Comparison of ENCODE assay signal across 23 mouse cellular contexts in genomic region chr5:50026148-50026547, GRCm38 (mm10). TPM values are rescaled to one million over a fixed set of nuclear protein-coding genes. Genes with fewer than 3 reads are reported as not detected.
A peak's percentile ranks its signal among the peaks of the same experiment; 100 is the strongest.
DNase-seq lines count a peak whose midpoint lies in the region; ATAC-seq lines count a peak whose summit lies in the region.
"Had no signal": no experiment of that assay in that cellular context is flagged by ENCODE, and none has a peak within 500 bp of the region (broad histone marks: within the 10 kb centered on the region; RNA-seq: fewer than 3 reads in every experiment).

No protein-coding gene starts in this region.

- no peak overlapping the region for H3K4me2 ChIP-seq in liver, embryonic 11.5 days
- no peak overlapping the region for H3K4me2 ChIP-seq in liver, embryonic 12.5 days
- no peak overlapping the region for H3K4me2 ChIP-seq in intestine, embryonic 16.5 days (ENCODE audit: low read depth, low read length)
- H3K4me2 ChIP-seq: forebrain, embryonic 13.5 days; heart, embryonic 13.5 days; hindbrain, embryonic 12.5 days had no signal

- no peak overlapping the region for H3K27ac ChIP-seq in liver, embryonic 11.5 days (ENCODE audit: low read depth, low read length)
- no peak overlapping the region for H3K27ac ChIP-seq in liver, embryonic 12.5 days
- no peak overlapping the region for H3K27ac ChIP-seq in intestine, embryonic 16.5 days (ENCODE audit: low read length)
- H3K27ac ChIP-seq: embryonic facial prominence, embryonic 10.5 days; forebrain, embryonic 13.5 days; gastrocnemius, adult 2 months; hindbrain, embryonic 12.5 days; hindbrain, postnatal 0 days had no signal

- peaks cover 24% of the 10 kb centered on the region for H3K4me1 ChIP-seq in liver, embryonic 11.5 days (replicated peaks; ENCODE audit: control insufficient read depth, insufficient read depth, low read length)
- peaks cover 42% of the 10 kb centered on the region for H3K4me1 ChIP-seq in liver, embryonic 12.5 days
- peaks cover 24% of the 10 kb centered on the region for H3K4me1 ChIP-seq in intestine, embryonic 16.5 days (ENCODE audit: control insufficient read depth, insufficient read depth, low read length)

- 0 out of 2 replicates have a peak, but pooled peaks have one; percentile 34 for ATAC-seq in liver, embryonic 11.5 days (replicated peaks; ENCODE audit: low FRiP score)
- ATAC-seq in liver, embryonic 12.5 days, result no peak
- peak; percentile 49 for ATAC-seq in granulocyte monocyte progenitor cell, adult 5-6 weeks (replicated peaks; ENCODE audit: poor library complexity, severe bottlenecking)
- peak; percentile 24; the same call in 1 of the 2 replicates for ATAC-seq in intestine, embryonic 16.5 days
- peak; percentile 44; the same call in 1 of the 2 replicates for ATAC-seq in megakaryocyte-erythroid progenitor cell, adult 5-6 weeks (replicated peaks; ENCODE audit: low FRiP score, low TSS enrichment, poor library complexity, severe bottlenecking)
- ATAC-seq: CD4-positive, CD25-positive, alpha-beta regulatory T cell, adult 4 months; forebrain, embryonic 13.5 days; forebrain, postnatal 0 days; hindbrain, postnatal 0 days had no signal

- DNase-seq in liver, embryonic 11.5 days (ENCODE audit: low spot score), result no peak
- DNase-seq in lung, postnatal 36 days, result no peak
- DNase-seq in lung, adult 18-20 months, result no peak
- DNase-seq in gastrocnemius, postnatal 10 days, result no peak
- DNase-seq: adrenal gland, adult 8-10 months; adrenal gland, postnatal 36 days; B cell, adult 2 months; cerebellum, adult 9-10 months; cerebellum, postnatal 36 days; forebrain, postnatal 0 days; gastrocnemius, adult 2 months; heart, postnatal 36 days had no signal

- no peak overlapping the region for H3K4me3 ChIP-seq in liver, embryonic 11.5 days (ENCODE audit: low read depth, low read length)
- H3K4me3 ChIP-seq in liver, embryonic 12.5 days, result no peak overlapping the region
- H3K4me3 ChIP-seq in intestine, embryonic 16.5 days (ENCODE audit: low read length), result no peak overlapping the region
- H3K4me3 ChIP-seq: embryonic facial prominence, embryonic 10.5 days; forebrain, embryonic 13.5 days; gastrocnemius, adult 2 months; heart, embryonic 13.5 days; hindbrain, embryonic 12.5 days had no signal

- WGBS in liver, embryonic 11.5 days, result 48% methylated on average over 3 of the region's 3 CpGs
- 43% methylated on average over 3 of the region's 3 CpGs for WGBS in liver, embryonic 12.5 days (ENCODE audit: insufficient replicate concordance)
- WGBS in intestine, embryonic 16.5 days, result 74% methylated on average over 3 of the region's 3 CpGs

- H3K9ac ChIP-seq in liver, embryonic 11.5 days (ENCODE audit: low read depth, low read length), result no peak overlapping the region
- no peak overlapping the region for H3K9ac ChIP-seq in liver, embryonic 12.5 days
- no peak overlapping the region for H3K9ac ChIP-seq in intestine, embryonic 16.5 days (ENCODE audit: low read depth, low read length)
- H3K9ac ChIP-seq: forebrain, embryonic 13.5 days; forebrain, postnatal 0 days; heart, embryonic 13.5 days; hindbrain, embryonic 12.5 days had no signal

- no peaks in the 10 kb centered on the region; the same call in 1 of the 2 replicates for H3K36me3 ChIP-seq in liver, embryonic 11.5 days (ENCODE audit: control insufficient read depth, insufficient read depth, low read length)
- peaks cover 19% of the 10 kb centered on the region; the same call in 1 of the 2 replicates for H3K36me3 ChIP-seq in liver, embryonic 12.5 days
- 0 out of 2 replicates have a peak, but pooled peaks cover 2% of the 10 kb centered on the region for H3K36me3 ChIP-seq in intestine, embryonic 16.5 days (ENCODE audit: control insufficient read depth, insufficient read depth, low read length)
- H3K36me3 ChIP-seq: G1E had no signal

- no peaks in the 10 kb centered on the region for H3K27me3 ChIP-seq in liver, embryonic 11.5 days (replicated peaks; ENCODE audit: control insufficient read depth, insufficient read depth, low read length)
- no peaks in the 10 kb centered on the region for H3K27me3 ChIP-seq in liver, embryonic 12.5 days (replicated peaks)
- no peaks in the 10 kb centered on the region for H3K27me3 ChIP-seq in intestine, embryonic 16.5 days (replicated peaks; ENCODE audit: control insufficient read depth, insufficient read depth, low read length)
- H3K27me3 ChIP-seq: forebrain, embryonic 13.5 days; heart, embryonic 13.5 days; hindbrain, embryonic 12.5 days had no signal

- no peaks in the 10 kb centered on the region for H3K9me3 ChIP-seq in liver, embryonic 11.5 days (ENCODE audit: control insufficient read depth, low read length)
- no peaks in the 10 kb centered on the region for H3K9me3 ChIP-seq in liver, embryonic 12.5 days (replicated peaks)
- no peaks in the 10 kb centered on the region for H3K9me3 ChIP-seq in intestine, embryonic 16.5 days (ENCODE audit: control insufficient read depth, low read length)
- H3K9me3 ChIP-seq: embryonic facial prominence, embryonic 10.5 days; forebrain, embryonic 13.5 days; G1E; heart, embryonic 13.5 days; hindbrain, embryonic 12.5 days had no signal

RNA-seq across cellular contexts. Expression of gene Adgra3, which starts 32.7 kb away (rescaled TPM):
- 16.1 and 17.7 TPM in 2 replicates for polyA plus RNA-seq in liver, embryonic 11.5 days (2014; fragmentation: Nextera tagmentation; extraction: Ambion mirVana)
- polyA plus RNA-seq in liver, embryonic 12.5 days (2016; fragmentation: Nextera tagmentation; extraction: Ambion mirVana), result 13.4 and 15.0 TPM in 2 replicates
- total RNA-seq in granulocyte monocyte progenitor cell, adult 5-6 weeks (2014; fragmentation: Nextera tagmentation), result 6.0 and 7.6 TPM in 2 replicates
- 5.5 and 43.9 TPM in 2 replicates for total RNA-seq in granulocyte monocyte progenitor cell, adult 5-6 weeks (2017)
- polyA plus RNA-seq in intestine, embryonic 16.5 days (2015; fragmentation: Nextera tagmentation; extraction: Ambion mirVana), result 4.5 and 6.6 TPM in 2 replicates
- total RNA-seq in megakaryocyte-erythroid progenitor cell, adult 5-6 weeks (2014; fragmentation: Nextera tagmentation), result 1.4 and 2.5 TPM in 2 replicates
- 2.8 and 3.2 TPM in 2 replicates for total RNA-seq in megakaryocyte-erythroid progenitor cell, adult 5-6 weeks (2017)
- total RNA-seq in gastrocnemius, postnatal 10 days (2021), result 10 to 100 TPM; 19.9 to 29.2 TPM
- polyA plus RNA-seq: CD4-positive, CD25-positive, alpha-beta regulatory T cell, adult 4 months; G1E had no signal
